Mouse (Mus musculus) midbrain, embryonic 14.5 days (tissue): ENCODE data around the gene Ndc80. TPM values are rescaled to one million over a fixed set of nuclear protein-coding genes. Genes with fewer than 3 reads are reported as not detected.
A peak's percentile ranks its signal among the peaks of the same experiment; 100 is the strongest.
"Not testable (repeated sequence)": the region's sequence is repeated elsewhere in the genome, so short reads cannot be mapped to it uniquely, and the experiment has no call there.

ENCODE experiments used
- ATAC-seq: fragments of 200-750 bp; cut with Nextera tagmentation; 2 replicates; pipeline ENCODE4 v1.8.0; 2017; ENCODE audit warnings: moderate number of reproducible peaks, moderate library complexity; ENCODE audit not compliant: low FRiP score, low TSS enrichment
- DNase-seq: peaks from one replicate; pipeline ENCODE4 v3.0.0-alpha.2; 2015
- H3K27ac ChIP-seq: fragments of 300-500 bp; sonication (generic); replicated peaks from 2 replicates; pipeline ENCODE4 v1.5.1; 2014; ENCODE audit warnings: mild to moderate bottlenecking, low read depth, low read length, moderate library complexity
- H3K27me3 ChIP-seq: fragments of 300-500 bp; sonication (generic); 2 replicates; pipeline ENCODE4 v1.6.1; 2014; ENCODE audit warnings: low read length, control low read depth, mixed read lengths; ENCODE audit not compliant: control insufficient read depth, insufficient read depth
- H3K36me3 ChIP-seq: fragments of 300-500 bp; sonication (generic); 2 replicates; pipeline ENCODE4 v1.6.1; 2014; ENCODE audit warnings: low read length, control low read depth; ENCODE audit not compliant: control insufficient read depth, insufficient read depth
- H3K4me1 ChIP-seq: fragments of 300-500 bp; sonication (generic); 2 replicates; pipeline ENCODE4 v1.6.1; 2014; ENCODE audit warnings: mild to moderate bottlenecking, antibody characterized with exemption, low read length, control low read depth; ENCODE audit not compliant: control insufficient read depth, insufficient read depth
- H3K4me2 ChIP-seq: fragments of 300-500 bp; sonication (generic); 2 replicates; pipeline ENCODE4 v1.6.1; 2014; ENCODE audit warnings: mild to moderate bottlenecking, low read length, moderate library complexity
- H3K4me3 ChIP-seq: fragments of 300-500 bp; sonication (generic); replicated peaks from 2 replicates; pipeline ENCODE4 v1.5.1; 2014; ENCODE audit warnings: low read depth, low read length
- H3K9ac ChIP-seq: fragments of 300-500 bp; sonication (generic); replicated peaks from 2 replicates; pipeline ENCODE4 v1.6.1; 2014; ENCODE audit warnings: mild to moderate bottlenecking, low read length, moderate library complexity
- H3K9me3 ChIP-seq: fragments of 300-500 bp; sonication (generic); 2 replicates; pipeline ENCODE4 v1.6.1; 2016; ENCODE audit warnings: low read length, control low read depth, mixed read lengths; ENCODE audit not compliant: control insufficient read depth
- WGBS: fragments of 180-500 bp; shearing (Covaris S2); extraction: QIAGEN DNeasy Blood & Tissue Kit; methylation state at CpG from one replicate; pipeline ENCODE4 v1.1.7; 2014; 5-methylcytosine and 5-hydroxymethylcytosine counted together
- polyA plus RNA-seq: library from polyadenylated mRNA; unstranded; fragments of >200 nt; fragmentation: Nextera tagmentation; extraction: Ambion mirVana; gene quantifications from 2 replicates; pipeline ENCODE4 v1.2.1, GENCODE M21; 2014

Gene Ndc80
- polyA plus RNA-seq: 4.6 and 9.6 TPM in 2 replicates

DNA sequence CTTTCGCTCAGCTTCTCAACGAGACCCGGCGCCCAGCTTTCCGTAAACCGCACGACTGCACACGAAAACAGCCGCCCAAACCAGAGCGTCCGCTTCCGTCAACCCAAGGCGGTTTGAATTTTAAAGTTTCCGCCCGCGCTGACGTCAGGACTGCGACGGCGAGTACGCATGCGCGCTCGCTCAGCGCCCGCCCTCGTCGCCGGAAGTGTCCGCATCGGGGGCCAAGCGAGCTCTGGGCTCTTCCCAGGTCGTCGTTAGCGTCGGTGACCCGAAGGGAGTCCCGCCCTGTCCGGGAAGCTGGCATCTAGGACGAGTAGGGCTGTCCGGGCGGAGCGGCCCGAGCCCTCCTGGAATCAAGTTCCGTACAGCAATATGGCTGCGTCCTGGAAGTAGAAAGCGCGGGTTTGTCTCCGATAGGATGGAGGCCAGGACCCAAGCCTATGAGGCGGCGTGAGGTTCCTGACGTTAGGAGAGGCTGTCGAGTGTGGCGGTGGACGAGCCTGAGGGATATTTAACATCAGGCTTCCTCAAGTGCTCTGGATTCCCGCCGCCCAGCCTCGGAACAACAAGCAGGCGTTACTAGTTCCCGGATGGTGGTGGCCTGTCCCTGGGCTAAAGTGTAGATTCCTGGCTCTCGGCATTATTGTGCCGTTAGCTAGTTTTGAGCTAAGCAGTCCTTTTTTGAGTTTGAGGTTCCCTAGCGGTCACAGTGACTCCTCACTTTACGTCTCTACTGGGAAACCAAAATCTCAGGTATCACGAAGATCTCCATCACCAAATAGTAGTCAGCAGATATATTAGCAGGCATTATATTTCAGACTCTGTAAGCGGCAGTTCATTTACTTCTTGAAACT lies at the start of gene Ndc80:
Gene Ndc80 (minus strand): TSS at position 147 of the 854 bp plus-strand sequence.
- H3K9me3 ChIP-seq: no peaks in the 10 kb centered on the region
- H3K27me3 ChIP-seq: no peaks in the 10 kb centered on the region
- DNase-seq (peak; percentile 95), ATAC-seq (peak; percentile 98)
- H3K36me3 ChIP-seq: 0 out of 2 replicates have a peak, but pooled peaks cover 2% of the 10 kb centered on the region
- WGBS: under 1% methylated on average over 66 of the region's 66 CpGs
- peaks cover 5% of the 10 kb centered on the region; the same call in 1 of the 2 replicates for H3K4me1 ChIP-seq
- H3K9ac ChIP-seq: peak within 1 kb of the TSS; percentile 66
- peak within 1 kb of the TSS; percentile 51 for H3K4me3 ChIP-seq
- peak within 1 kb of the TSS; percentile 73 for H3K4me2 ChIP-seq
- peak within 1 kb of the TSS; percentile 97 for H3K27ac ChIP-seq

GRCm38 (mm10) chr17:71561631-71562030 lies 35.0 kb upstream of the Ndc80 start:
- no peak for ATAC-seq
- Histone ChIP-seq H3K4me2 (no peak overlapping the region), H3K4me3 (no peak overlapping the region), H3K4me1 (no peaks in the 10 kb centered on the region), H3K36me3 (no peaks in the 10 kb centered on the region), H3K27ac (no peak overlapping the region), H3K27me3 (no peaks in the 10 kb centered on the region), H3K9me3 (no peaks in the 10 kb centered on the region), H3K9ac (no peak overlapping the region)
- peak; percentile 76 for DNase-seq

GRCm38 (mm10) chr17:71552901-71553300 lies 26.2 kb upstream of the Ndc80 start:
- peak overlapping the region; percentile 96 for H3K4me2 ChIP-seq
- no peaks in the 10 kb centered on the region for H3K4me1 ChIP-seq
- DNase-seq (peak; percentile 21), ATAC-seq (no peak)
- peaks cover 14% of the 10 kb centered on the region for H3K27me3 ChIP-seq
- 13% methylated on average over 11 of the region's 11 CpGs for WGBS
- H3K4me3 ChIP-seq: peak overlapping the region; percentile 83
- H3K9ac ChIP-seq: no peak overlapping the region
- no peak overlapping the region for H3K27ac ChIP-seq
- H3K36me3 ChIP-seq: no peaks in the 10 kb centered on the region
- H3K9me3 ChIP-seq: no peaks in the 10 kb centered on the region

- ATAC-seq: peak; percentile 97
- no peaks in the 10 kb centered on the region for H3K4me1 ChIP-seq
- H3K4me2 ChIP-seq: peak within 1 kb of the TSS; percentile 96
- H3K9ac ChIP-seq: peak within 1 kb of the TSS; percentile 80
- DNase-seq: peak; percentile 95
- peaks cover 14% of the 10 kb centered on the region for H3K27me3 ChIP-seq
- H3K4me3 ChIP-seq: peak within 1 kb of the TSS; percentile 83
- WGBS: under 1% methylated on average over 78 of the region's 78 CpGs
- H3K36me3 ChIP-seq: no peaks in the 10 kb centered on the region
- peak within 1 kb of the TSS; percentile 64 for H3K27ac ChIP-seq
- H3K9me3 ChIP-seq: no peaks in the 10 kb centered on the region
These were observed 25.2 kb upstream of the Ndc80 start, which contains the start of gene Spdya for GRCm38 (mm10) chr17:71551757-71552451. Gene Spdya (plus strand): TSS chr17:71552061.

- H3K9me3 ChIP-seq: no peaks in the 10 kb centered on the region
- H3K36me3 ChIP-seq: no peaks in the 10 kb centered on the region
- H3K27ac ChIP-seq: 0 out of 2 replicates have a peak overlapping the region, but pooled peaks have one; percentile 57
- no peak for DNase-seq
- peak overlapping the region; percentile 80 for H3K9ac ChIP-seq
- no peak for ATAC-seq
- peak overlapping the region; percentile 96 for H3K4me2 ChIP-seq
- 5% methylated on average over 6 of the region's 6 CpGs for WGBS
- H3K4me3 ChIP-seq: peak overlapping the region; percentile 83
- no peaks in the 10 kb centered on the region for H3K4me1 ChIP-seq
- peaks cover 14% of the 10 kb centered on the region for H3K27me3 ChIP-seq
These were observed 24.7 kb upstream of the Ndc80 start for GRCm38 (mm10) chr17:71551350-71551749.

GRCm38 (mm10) chr17:71548586-71548985 lies 21.9 kb upstream of the Ndc80 start:
- WGBS: 12% methylated on average over 1 of the region's 1 CpGs
- peak; percentile 76 for DNase-seq

DNA sequence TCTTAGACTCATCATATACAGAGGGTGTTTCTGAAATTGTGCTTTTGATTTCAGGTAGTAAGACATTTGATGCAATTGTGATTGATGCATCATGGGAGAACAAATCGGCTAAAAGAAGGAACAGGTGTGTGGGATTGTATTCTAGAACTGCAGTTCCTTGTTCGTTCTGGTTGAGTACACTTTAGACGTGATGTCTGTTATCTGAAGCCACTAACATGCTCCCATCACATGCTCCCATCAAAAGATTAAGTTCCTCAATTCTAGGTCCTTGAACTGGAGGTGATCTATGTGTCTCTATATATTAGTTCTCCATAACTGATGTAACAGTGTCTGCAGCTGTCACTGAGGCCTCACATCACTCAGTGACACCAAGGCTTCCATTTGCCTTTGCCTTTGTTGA lies 10.5 kb upstream of the Ndc80 start:
- no peak overlapping the region for H3K4me3 ChIP-seq
- DNase-seq (no peak), ATAC-seq (no peak)
- 83% methylated on average over 3 of the region's 3 CpGs for WGBS
- no peak overlapping the region for H3K27ac ChIP-seq
- H3K4me2 ChIP-seq: no peak overlapping the region
- H3K27me3 ChIP-seq: no peaks in the 10 kb centered on the region
- no peaks in the 10 kb centered on the region for H3K36me3 ChIP-seq
- H3K9me3 ChIP-seq: no peaks in the 10 kb centered on the region
- H3K4me1 ChIP-seq: no peaks in the 10 kb centered on the region
- H3K9ac ChIP-seq: no peak overlapping the region

More at GRCm38 (mm10) chr17:71548586-71548985, 21.9 kb upstream of the Ndc80 start:
- H3K36me3 ChIP-seq: no peaks in the 10 kb centered on the region
- H3K27ac ChIP-seq: no peak overlapping the region
- H3K4me3 ChIP-seq: no peak overlapping the region
- H3K27me3 ChIP-seq: peaks cover 14% of the 10 kb centered on the region
- H3K4me1 ChIP-seq: no peaks in the 10 kb centered on the region
- no peaks in the 10 kb centered on the region for H3K9me3 ChIP-seq
- ATAC-seq: no peak
- H3K4me2 ChIP-seq: no peak overlapping the region
- H3K9ac ChIP-seq: no peak overlapping the region

GRCm38 (mm10) chr17:71535595-71535994 lies 8.9 kb upstream of the Ndc80 start:
- not testable (repeated sequence) for DNase-seq, H3K4me3 ChIP-seq, H3K9ac ChIP-seq, H3K36me3 ChIP-seq, H3K4me1 ChIP-seq, H3K27me3 ChIP-seq, H3K9me3 ChIP-seq, H3K27ac ChIP-seq, H3K4me2 ChIP-seq, ATAC-seq
- WGBS: 69% methylated on average over 1 of the region's 1 CpGs
